Mouse (Mus musculus): ENCODE data around the gene Tgfa. TPM values are rescaled to one million over a fixed set of nuclear protein-coding genes. Genes with fewer than 3 reads are reported as not detected.

Tgfa gene
- not detected for total RNA-seq (2023)

GRCm38 (mm10) chr6:86194941-86195932 lies at the start of gene Tgfa:
Gene Tgfa (plus strand): TSS chr6:86195223.

Other genes with a start within 250 kb of the Tgfa start
- gene Dusp11, start 233.6 kb upstream of the Tgfa start, total RNA-seq (2023) = 291 TPM
- not detected for gene Figla, start 179.1 kb upstream of the Tgfa start, total RNA-seq (2023)
- 0.74 TPM for gene Add2, start 166.5 kb upstream of the Tgfa start, total RNA-seq (2023)
- 14.2 TPM for gene Fam136a, start 170.4 kb downstream of the Tgfa start, total RNA-seq (2023)
- gene Snrpg, start 176.1 kb downstream of the Tgfa start, total RNA-seq (2023) = 217 TPM
- 8.6 TPM for gene Pcyox1, start 201.9 kb downstream of the Tgfa start, total RNA-seq (2023)
- gene Tia1, start 209.0 kb downstream of the Tgfa start, total RNA-seq (2023) = 68.8 TPM
- 4.8 TPM for gene Gm44790, start 231.4 kb downstream of the Tgfa start, total RNA-seq (2023)
- 41.8 TPM for gene C87436, start 243.2 kb downstream of the Tgfa start, total RNA-seq (2023)

Data from CD4-positive naive resting alpha-beta T cell, adult 57 days (primary cell).